Mouse (Mus musculus): Measurements from ENCODE around the gene Rabl6. TPM values are rescaled to one million over a fixed set of nuclear protein-coding genes. Genes with fewer than 3 reads are reported as not detected.

Rabl6 gene
- total and polyA plus RNA-seq, 3 experiments: 34.6 to 62.0 (median 55.7) TPM

DNA sequence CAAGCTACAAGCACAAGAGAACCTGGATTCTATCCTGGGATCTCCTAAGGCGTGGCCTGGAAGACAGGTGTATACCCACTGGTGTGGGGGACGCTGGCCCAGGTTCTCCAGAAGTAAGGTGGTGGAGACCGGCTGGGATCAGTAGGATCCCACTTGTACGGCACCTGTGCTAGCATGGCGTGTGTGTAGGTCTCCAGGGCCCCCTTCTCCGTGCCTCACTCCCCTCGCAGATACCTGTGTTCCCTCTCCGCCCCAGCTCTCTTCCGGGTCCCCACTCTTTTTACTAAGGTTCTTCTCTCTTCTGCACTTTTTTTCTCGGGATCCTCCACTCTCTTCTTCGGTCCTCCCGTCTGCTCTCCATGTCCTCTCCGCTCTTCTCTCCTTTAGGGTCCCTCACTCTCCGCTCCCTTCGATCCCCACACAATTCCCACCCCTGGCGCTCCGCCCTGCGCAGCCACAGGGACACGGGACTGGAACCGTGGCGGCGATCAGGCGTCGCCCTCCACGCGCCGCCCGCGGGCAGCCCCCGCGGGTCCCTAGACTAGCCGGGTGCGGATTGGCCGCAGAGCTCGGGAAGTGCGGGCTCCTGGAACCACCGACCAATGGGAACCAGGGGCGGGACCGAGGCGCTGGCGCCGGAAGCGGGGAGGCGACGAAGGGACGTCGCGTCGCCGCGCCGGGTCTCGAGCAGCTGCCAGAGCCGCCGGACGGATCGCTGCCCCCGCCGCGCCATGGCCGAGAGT is 50.9 kb downstream of the Rabl6 start, which contains the start of gene Edf1 (continued):
- TF ChIP-seq MAX (IDR thresholded peaks at IDR 0.05; ENCODE audit: low read length) (peak; percentile 76), EP300 (IDR thresholded peaks at IDR 0.05; ENCODE audit: low read length) (no peak), IRF4 (IDR thresholded peaks at IDR 0.05; ENCODE audit: low read depth, low read length) (peak; percentile 51; the same call in 1 of the 2 replicates), ELF1 (IDR thresholded peaks at IDR 0.05; ENCODE audit: low read depth, low read length) (peak; percentile 76), CHD1 (IDR thresholded peaks at IDR 0.05; ENCODE audit: low read depth, low read length) (0 out of 2 replicates have a peak, but pooled peaks have one; percentile 18), HCFC1 (IDR thresholded peaks at IDR 0.05; ENCODE audit: low read depth, low read length) (peak; percentile 67), ZNF384 (IDR thresholded peaks at IDR 0.05; ENCODE audit: low read depth, low read length) (peak; percentile 43; the same call in 1 of the 2 replicates), ZC3H11A (IDR thresholded peaks at IDR 0.05; ENCODE audit: low read depth, low read length) (no peak), RAD21 (IDR thresholded peaks at IDR 0.05; ENCODE audit: low read depth, low read length) (no peak), MXI1 (IDR thresholded peaks at IDR 0.05; ENCODE audit: low read depth, low read length) (peak; percentile 90), ETS1 (conservative IDR thresholded peaks at IDR 0.05; ENCODE audit: low read depth, low read length) (peak; percentile 23; the same call in 1 of the 2 replicates), ZMIZ1 (IDR thresholded peaks at IDR 0.05; ENCODE audit: low read depth, low read length) (peak; percentile 91), KAT2A (IDR thresholded peaks at IDR 0.05; ENCODE audit: insufficient replicate concordance, low read length) (0 out of 2 replicates have a peak, but pooled peaks have one; percentile 0), MEF2A (IDR thresholded peaks at IDR 0.05; ENCODE audit: borderline replicate concordance, low read depth, low read length) (peak; percentile 56; the same call in 1 of the 2 replicates), RCOR1 (conservative IDR thresholded peaks at IDR 0.05; ENCODE audit: low read depth, low read length) (peak; percentile 30; the same call in 1 of the 2 replicates), ZKSCAN1 (IDR thresholded peaks at IDR 0.05; ENCODE audit: borderline replicate concordance, low read depth, low read length) (no peak; the same call in 1 of the 2 replicates), NELFE (IDR thresholded peaks at IDR 0.05; ENCODE audit: low read depth, low read length) (peak; percentile 96)

GRCm38 (mm10) chr2:25556296-25556695 is 52.0 kb downstream of the Rabl6 start:
- no peak overlapping the region for H3K4me3 ChIP-seq (replicated peaks in 1 of 3; ENCODE audit: low read depth in 2 of 3, low read length in 2 of 3, poor library complexity in 1 of 3)
- TF ChIP-seq JUN (IDR thresholded peaks at IDR 0.05; ENCODE audit: insufficient read depth, low read depth, low read length) (no peak), ZNF384 (IDR thresholded peaks at IDR 0.05; ENCODE audit: low read depth, low read length) (no peak), ZKSCAN1 (IDR thresholded peaks at IDR 0.05; ENCODE audit: borderline replicate concordance, low read depth, low read length) (no peak), BHLHE40 (IDR thresholded peaks at IDR 0.05; ENCODE audit: low read depth, low read length) (no peak), UBTF (IDR thresholded peaks at IDR 0.05; ENCODE audit: low read depth, low read length) (no peak)
- H3K9me3 ChIP-seq (replicated peaks; ENCODE audit: low read length): no peaks in the 10 kb centered on the region
- dilution Hi-C loops (cut with MboI; ENCODE audit: extremely low pct_ligation_motif_present, extremely low pct_unique_long_range_greater_than_20kb, low sequenced_read_pairs) (no loop called here), in situ Hi-C loops (cut with MboI; ENCODE audit: low pct_ligation_motif_present, low pct_unique_long_range_greater_than_20kb, low sequenced_read_pairs) (loop anchor here (10.0 kb wide), 1 partner anchor 131 kb away; the partner anchor contains the start of genes Abca2 and Fut7)
- H3K4me1 ChIP-seq (ENCODE audit: control insufficient read depth in 1 of 2, insufficient read depth in 2 of 2): peaks cover 17 to 39% of the 10 kb centered on the region in 2 experiments
- H3K27ac ChIP-seq (ENCODE audit: insufficient read depth, low read depth): no peak overlapping the region
- H3K4me2 ChIP-seq (ENCODE audit: insufficient read depth, low read depth, poor library complexity, severe bottlenecking): no peak overlapping the region
- H3K9ac ChIP-seq (ENCODE audit: insufficient read depth, low read depth): peak overlapping the region; percentile 97; the same call in 1 of the 2 replicates
- H3K79me2 ChIP-seq (replicated peaks; ENCODE audit: control insufficient read depth, extremely low read depth, insufficient read depth, poor library complexity, severe bottlenecking): peaks cover 25% of the 10 kb centered on the region
- peaks cover 17 to 22% of the 10 kb centered on the region in 2 experiments for H3K36me3 ChIP-seq (replicated peaks in 1 of 2; ENCODE audit: control insufficient read depth in 1 of 2, insufficient read depth in 1 of 2, low read length in 1 of 2)
- H3K27me3 ChIP-seq (replicated peaks): no peaks in the 10 kb centered on the region
- no peak for DNase-seq (ENCODE audit: extremely low read depth)

Measured in CH12.LX (cell line).